Comparison of ENCODE assay signal across 8 mouse cellular contexts in genomic region chr11:117963091-117963793, GRCm38 (mm10). TPM values are rescaled to one million over a fixed set of nuclear protein-coding genes. Genes with fewer than 3 reads are reported as not detected.
DNase-seq lines count a peak whose midpoint lies in the region; ATAC-seq lines count a peak whose summit lies in the region.

No protein-coding gene starts in this region.

- H3K4me2 ChIP-seq in heart, embryonic 14.5 days (ENCODE audit: low read length), result peak overlapping the region; percentile 81
- H3K4me2 ChIP-seq in liver, embryonic 13.5 days, result peak overlapping the region; percentile 80
- peak overlapping the region; percentile 78 for H3K4me2 ChIP-seq in stomach, embryonic 16.5 days (ENCODE audit: low read depth, low read length)

- peak; percentile 74 for ATAC-seq in erythroid progenitor cell, adult 5-6 weeks (replicated peaks; ENCODE audit: low FRiP score, poor library complexity, severe bottlenecking)
- ATAC-seq in heart, embryonic 14.5 days (ENCODE audit: insufficient number of reproducible peaks, insufficient read depth, low FRiP score, low read depth), result peak; percentile 90
- peak; percentile 85 for ATAC-seq in liver, embryonic 13.5 days (ENCODE audit: low read depth)
- peak; percentile 93 for ATAC-seq in stomach, embryonic 16.5 days (ENCODE audit: insufficient read depth, low FRiP score)

- H3K27me3 ChIP-seq in heart, embryonic 14.5 days (ENCODE audit: control insufficient read depth, insufficient read depth, low read length), result peaks cover 19% of the 10 kb centered on the region
- H3K27me3 ChIP-seq in liver, embryonic 13.5 days, result peaks cover 97% of the 10 kb centered on the region
- H3K27me3 ChIP-seq in stomach, embryonic 16.5 days (ENCODE audit: control insufficient read depth, insufficient read depth, low read length), result no peaks in the 10 kb centered on the region

- H3K4me3 ChIP-seq in heart, embryonic 14.5 days (ENCODE audit: control insufficient read depth in 1 of 2, insufficient read depth in 1 of 2, low read depth in 1 of 2, low read length in 2 of 2), result peak overlapping the region; percentile 36
- peak overlapping the region; percentile 48 for H3K4me3 ChIP-seq in liver, embryonic 13.5 days (replicated peaks)
- H3K4me3 ChIP-seq in stomach, embryonic 16.5 days (replicated peaks; ENCODE audit: low read length), result peak overlapping the region; percentile 42

- peak overlapping the region; percentile 58 for H3K9ac ChIP-seq in heart, embryonic 14.5 days (ENCODE audit: low read length)
- peak overlapping the region; percentile 62 for H3K9ac ChIP-seq in liver, embryonic 13.5 days
- peak overlapping the region; percentile 68 for H3K9ac ChIP-seq in stomach, embryonic 16.5 days (ENCODE audit: low read length)

- peaks cover 5% of the 10 kb centered on the region; the same call in 1 of the 2 replicates for H3K36me3 ChIP-seq in heart, embryonic 14.5 days (ENCODE audit: control insufficient read depth, insufficient read depth, low read length)
- peaks cover 21% of the 10 kb centered on the region for H3K36me3 ChIP-seq in liver, embryonic 13.5 days
- no peaks in the 10 kb centered on the region; the same call in 1 of the 2 replicates for H3K36me3 ChIP-seq in stomach, embryonic 16.5 days (ENCODE audit: control insufficient read depth, insufficient read depth, low read length)

- under 1% methylated on average over 40 of the region's 40 CpGs for WGBS in heart, embryonic 14.5 days
- WGBS in liver, embryonic 13.5 days (ENCODE audit: insufficient replicate concordance), result 1% methylated on average over 40 of the region's 40 CpGs
- WGBS in stomach, embryonic 16.5 days, result under 1% methylated on average over 40 of the region's 40 CpGs

- H3K4me1 ChIP-seq in heart, embryonic 14.5 days (ENCODE audit: control insufficient read depth in 2 of 2, insufficient read depth in 2 of 2, low read length in 2 of 2), result peaks cover 50 to 61% of the 10 kb centered on the region in 2 experiments
- H3K4me1 ChIP-seq in liver, embryonic 13.5 days (replicated peaks), result peaks cover 65% of the 10 kb centered on the region
- H3K4me1 ChIP-seq in stomach, embryonic 16.5 days (ENCODE audit: control insufficient read depth, insufficient read depth, low read length), result peaks cover 70% of the 10 kb centered on the region

- peak overlapping the region; percentile 85 to 88 for H3K27ac ChIP-seq in heart, embryonic 14.5 days (replicated peaks in 1 of 2; ENCODE audit: control insufficient read depth in 1 of 2, insufficient read depth in 1 of 2, low read depth in 2 of 2, low read length in 2 of 2)
- peak overlapping the region; percentile 76 for H3K27ac ChIP-seq in liver, embryonic 13.5 days
- H3K27ac ChIP-seq in stomach, embryonic 16.5 days (ENCODE audit: low read length), result peak overlapping the region; percentile 98

- peak; percentile 94 for DNase-seq in CD4-positive helper T cell, adult 2 months (ENCODE audit: low read depth, low spot score)
- peak; percentile 69 for DNase-seq in brain, embryonic 18.5 days (ENCODE audit: low read depth, low spot score)
- peak; percentile 100 for DNase-seq in kidney, postnatal 14 days
- peak; percentile 92 for DNase-seq in liver, embryonic 13.5 days
- DNase-seq in neural tube, embryonic 10.5 days (ENCODE audit: extremely low spot score, low spot score), result peak; percentile 100

- no peaks in the 10 kb centered on the region for H3K9me3 ChIP-seq in heart, embryonic 14.5 days (ENCODE audit: control insufficient read depth, low read length)
- H3K9me3 ChIP-seq in liver, embryonic 13.5 days (replicated peaks), result no peaks in the 10 kb centered on the region
- no peaks in the 10 kb centered on the region for H3K9me3 ChIP-seq in stomach, embryonic 16.5 days (replicated peaks; ENCODE audit: control insufficient read depth, low read length)

RNA-seq across cellular contexts. Expression of gene Socs3, which starts 6.6 kb away (rescaled TPM):
- 0.36 and 1.3 TPM in 2 replicates for total RNA-seq in erythroid progenitor cell, adult 5-6 weeks (2015; ENCODE audit: low replicate concordance)
- total RNA-seq in erythroid progenitor cell, adult 5-6 weeks (2017; ENCODE audit: low replicate concordance), result 1.2 TPM in 1 of 2 replicates, not detected in the other
- polyA plus RNA-seq in heart, embryonic 14.5 days (2014; fragmentation: Nextera tagmentation; extraction: Ambion mirVana), result 2.0 and 2.3 TPM in 2 replicates
- 6.7 and 6.9 TPM in 2 replicates for polyA plus RNA-seq in liver, embryonic 13.5 days (2015; fragmentation: Nextera tagmentation; extraction: Ambion mirVana)
- 16.1 and 17.4 TPM in 2 replicates for polyA plus RNA-seq in stomach, embryonic 16.5 days (2015; fragmentation: Nextera tagmentation; extraction: Ambion mirVana)

RNA-seq across cellular contexts. Expression of gene Pgs1, which starts 22.9 kb away (rescaled TPM):
- 10.1 and 13.3 TPM in 2 replicates for total RNA-seq in erythroid progenitor cell, adult 5-6 weeks (2015; ENCODE audit: low replicate concordance)
- 5.1 and 22.5 TPM in 2 replicates for total RNA-seq in erythroid progenitor cell, adult 5-6 weeks (2017; ENCODE audit: low replicate concordance)
- polyA plus RNA-seq in heart, embryonic 14.5 days (2014; fragmentation: Nextera tagmentation; extraction: Ambion mirVana), result 23.1 TPM in 2 replicates
- polyA plus RNA-seq in liver, embryonic 13.5 days (2015; fragmentation: Nextera tagmentation; extraction: Ambion mirVana), result 18.1 and 19.4 TPM in 2 replicates
- polyA plus RNA-seq in stomach, embryonic 16.5 days (2015; fragmentation: Nextera tagmentation; extraction: Ambion mirVana), result 32.1 and 37.1 TPM in 2 replicates

Comparison
In these comparisons a context has a peak if more than half of its experiments do, and no peak if none do; other contexts are left out.
1. Peak in every context shown above with its lines: DNase-seq, ATAC-seq, H3K4me3 ChIP-seq and H3K27ac ChIP-seq.